Mouse (Mus musculus): ENCODE results near the gene Ptpn1. TPM values are rescaled to one million over a fixed set of nuclear protein-coding genes. Genes with fewer than 3 reads are reported as not detected.
A peak's percentile ranks its signal among the peaks of the same experiment; 100 is the strongest.

Gene Ptpn1
- polyA plus RNA-seq, 1 experiment from 2014 or later: 104 TPM

- Histone ChIP-seq H3K36me3 (ENCODE audit: poor library complexity, severe bottlenecking) (0 out of 2 replicates have a peak, but pooled peaks cover 2% of the 10 kb centered on the region), H3K9me3 (replicated peaks) (no peaks in the 10 kb centered on the region), H3K4me1 (peaks cover 86% of the 10 kb centered on the region), H3K27ac (no peak overlapping the region), H3K4me2 (no peak overlapping the region), H3K27me3 (no peaks in the 10 kb centered on the region), H3K9ac (no peak overlapping the region), H3K4me3 (no peak overlapping the region)
- ATAC-seq: no peak
- WGBS: 91% methylated on average over 11 of the region's 11 CpGs
Measured at GRCm38 (mm10) chr2:167940636-167941035, 8.8 kb downstream of the Ptpn1 start.

- H3K4me2 ChIP-seq: peak overlapping the region; percentile 4; the same call in 1 of the 2 replicates
- H3K27ac ChIP-seq: peak overlapping the region; percentile 86
- 37% methylated on average over 4 of the region's 4 CpGs for WGBS
- no peaks in the 10 kb centered on the region for H3K9me3 ChIP-seq (replicated peaks)
- H3K9ac ChIP-seq: no peak overlapping the region
- peaks cover 82% of the 10 kb centered on the region for H3K4me1 ChIP-seq
- H3K27me3 ChIP-seq: no peaks in the 10 kb centered on the region
- no peak overlapping the region for H3K4me3 ChIP-seq
- no peak for ATAC-seq
- H3K36me3 ChIP-seq (ENCODE audit: poor library complexity, severe bottlenecking): 0 out of 2 replicates have a peak, but pooled peaks cover 2% of the 10 kb centered on the region
Measured at GRCm38 (mm10) chr2:167941320-167941719, 9.5 kb downstream of the Ptpn1 start.

- H3K4me3 ChIP-seq: no peak overlapping the region
- no peaks in the 10 kb centered on the region for H3K27me3 ChIP-seq
- peak overlapping the region; percentile 86 for H3K27ac ChIP-seq
- peaks cover 77% of the 10 kb centered on the region for H3K4me1 ChIP-seq
- ATAC-seq: 0 out of 2 replicates have a peak, but pooled peaks have one; percentile 3
- no peaks in the 10 kb centered on the region for H3K9me3 ChIP-seq (replicated peaks)
- H3K9ac ChIP-seq: peak overlapping the region; percentile 43
- H3K36me3 ChIP-seq (ENCODE audit: poor library complexity, severe bottlenecking): 0 out of 2 replicates have a peak, but pooled peaks cover 2% of the 10 kb centered on the region
- WGBS: 40% methylated on average over 6 of the region's 6 CpGs
- H3K4me2 ChIP-seq: peak overlapping the region; percentile 33
Measured at GRCm38 (mm10) chr2:167941745-167942176, 9.9 kb downstream of the Ptpn1 start.

GRCm38 (mm10) chr2:167942199-167942925 lies 10.5 kb downstream of the Ptpn1 start:
- no peaks in the 10 kb centered on the region for H3K27me3 ChIP-seq
- H3K27ac ChIP-seq: peak overlapping the region; percentile 86
- H3K36me3 ChIP-seq (ENCODE audit: poor library complexity, severe bottlenecking): 0 out of 2 replicates have a peak, but pooled peaks cover 2% of the 10 kb centered on the region
- peaks cover 72% of the 10 kb centered on the region for H3K4me1 ChIP-seq
- peak overlapping the region; percentile 33 for H3K4me2 ChIP-seq
- no peaks in the 10 kb centered on the region for H3K9me3 ChIP-seq (replicated peaks)
- peak; percentile 77 for ATAC-seq
- peak overlapping the region; percentile 43 for H3K9ac ChIP-seq
- WGBS: 32% methylated on average over 8 of the region's 8 CpGs
- H3K4me3 ChIP-seq: 0 out of 2 replicates have a peak overlapping the region, but pooled peaks have one; percentile 3

GRCm38 (mm10) chr2:167942926-167943633 lies 11.2 kb downstream of the Ptpn1 start:
- Histone ChIP-seq H3K4me2 (peak overlapping the region; percentile 33; the same call in 1 of the 2 replicates), H3K36me3 (ENCODE audit: poor library complexity, severe bottlenecking) (0 out of 2 replicates have a peak, but pooled peaks cover 2% of the 10 kb centered on the region), H3K27ac (peak overlapping the region; percentile 86), H3K9ac (peak overlapping the region; percentile 43), H3K9me3 (replicated peaks) (no peaks in the 10 kb centered on the region), H3K27me3 (no peaks in the 10 kb centered on the region), H3K4me1 (peaks cover 78% of the 10 kb centered on the region), H3K4me3 (0 out of 2 replicates have a peak overlapping the region, but pooled peaks have one; percentile 3)
- 0 out of 2 replicates have a peak, but pooled peaks have one; percentile 28 for ATAC-seq
- 66% methylated on average over 12 of the region's 12 CpGs for WGBS

GRCm38 (mm10) chr2:167944193-167944592 lies 12.3 kb downstream of the Ptpn1 start:
- Histone ChIP-seq H3K4me1 (peaks cover 75% of the 10 kb centered on the region), H3K4me3 (no peak overlapping the region), H3K27ac (no peak overlapping the region), H3K27me3 (no peaks in the 10 kb centered on the region), H3K4me2 (no peak overlapping the region), H3K9ac (no peak overlapping the region), H3K9me3 (replicated peaks) (no peaks in the 10 kb centered on the region), H3K36me3 (ENCODE audit: poor library complexity, severe bottlenecking) (0 out of 2 replicates have a peak, but pooled peaks cover 2% of the 10 kb centered on the region)
- WGBS: 73% methylated on average over 3 of the region's 3 CpGs
- ATAC-seq: no peak

- ATAC-seq: no peak
- Histone ChIP-seq H3K4me3 (no peak overlapping the region), H3K4me2 (no peak overlapping the region), H3K9me3 (replicated peaks) (no peaks in the 10 kb centered on the region), H3K4me1 (peaks cover 63% of the 10 kb centered on the region), H3K9ac (0 out of 2 replicates have a peak overlapping the region, but pooled peaks have one; percentile 26), H3K27me3 (no peaks in the 10 kb centered on the region), H3K27ac (no peak overlapping the region), H3K36me3 (ENCODE audit: poor library complexity, severe bottlenecking) (no peaks in the 10 kb centered on the region)
- WGBS: 89% methylated on average over 5 of the region's 5 CpGs
Measured at GRCm38 (mm10) chr2:167945451-167945850, 13.6 kb downstream of the Ptpn1 start.

- no peaks in the 10 kb centered on the region for H3K9me3 ChIP-seq (replicated peaks)
- ATAC-seq: no peak
- H3K4me3 ChIP-seq: no peak overlapping the region
- no peaks in the 10 kb centered on the region for H3K27me3 ChIP-seq
- WGBS: 89% methylated on average over 3 of the region's 3 CpGs
- H3K36me3 ChIP-seq (ENCODE audit: poor library complexity, severe bottlenecking): no peaks in the 10 kb centered on the region
- no peak overlapping the region for H3K9ac ChIP-seq
- no peak overlapping the region for H3K4me2 ChIP-seq
- H3K27ac ChIP-seq: no peak overlapping the region
- peaks cover 49% of the 10 kb centered on the region for H3K4me1 ChIP-seq
Measured at GRCm38 (mm10) chr2:167947251-167947650, 15.4 kb downstream of the Ptpn1 start.

GRCm38 (mm10) chr2:167948047-167948446 lies 16.2 kb downstream of the Ptpn1 start:
- Histone ChIP-seq H3K36me3 (ENCODE audit: poor library complexity, severe bottlenecking) (peaks cover 4% of the 10 kb centered on the region; the same call in 1 of the 2 replicates), H3K4me3 (no peak overlapping the region), H3K27ac (no peak overlapping the region), H3K4me2 (no peak overlapping the region), H3K27me3 (no peaks in the 10 kb centered on the region), H3K4me1 (peaks cover 41% of the 10 kb centered on the region), H3K9ac (no peak overlapping the region), H3K9me3 (replicated peaks) (no peaks in the 10 kb centered on the region)
- 82% methylated on average over 6 of the region's 6 CpGs for WGBS
- ATAC-seq: no peak

GRCm38 (mm10) chr2:167948557-167948956 lies 16.7 kb downstream of the Ptpn1 start:
- no peak overlapping the region for H3K4me2 ChIP-seq
- no peaks in the 10 kb centered on the region for H3K9me3 ChIP-seq (replicated peaks)
- H3K27ac ChIP-seq: no peak overlapping the region
- no peak overlapping the region for H3K9ac ChIP-seq
- H3K36me3 ChIP-seq (ENCODE audit: poor library complexity, severe bottlenecking): peaks cover 4% of the 10 kb centered on the region; the same call in 1 of the 2 replicates
- no peak overlapping the region for H3K4me3 ChIP-seq
- no peak for ATAC-seq
- 81% methylated on average over 13 of the region's 13 CpGs for WGBS
- H3K27me3 ChIP-seq: no peaks in the 10 kb centered on the region
- peaks cover 36% of the 10 kb centered on the region for H3K4me1 ChIP-seq

- Histone ChIP-seq H3K27me3 (no peaks in the 10 kb centered on the region), H3K4me3 (no peak overlapping the region), H3K4me1 (peaks cover 29% of the 10 kb centered on the region), H3K4me2 (no peak overlapping the region), H3K9me3 (replicated peaks) (no peaks in the 10 kb centered on the region), H3K36me3 (ENCODE audit: poor library complexity, severe bottlenecking) (peaks cover 4% of the 10 kb centered on the region; the same call in 1 of the 2 replicates), H3K27ac (no peak overlapping the region), H3K9ac (no peak overlapping the region)
- ATAC-seq: no peak
- WGBS: 81% methylated on average over 6 of the region's 6 CpGs
Measured at GRCm38 (mm10) chr2:167949250-167949649, 17.4 kb downstream of the Ptpn1 start.

- Histone ChIP-seq H3K27me3 (no peaks in the 10 kb centered on the region), H3K4me3 (no peak overlapping the region), H3K9ac (no peak overlapping the region), H3K36me3 (ENCODE audit: poor library complexity, severe bottlenecking) (peaks cover 4% of the 10 kb centered on the region; the same call in 1 of the 2 replicates), H3K4me1 (peaks cover 23% of the 10 kb centered on the region), H3K4me2 (no peak overlapping the region), H3K9me3 (replicated peaks) (no peaks in the 10 kb centered on the region), H3K27ac (no peak overlapping the region)
- 72% methylated on average over 2 of the region's 2 CpGs for WGBS
- ATAC-seq: no peak
Measured at GRCm38 (mm10) chr2:167949808-167950207, 18.0 kb downstream of the Ptpn1 start.

Measured in forebrain, embryonic 13.5 days (tissue).